Mouse (Mus musculus): Measurements from ENCODE around the gene Gng7. TPM values are rescaled to one million over a fixed set of nuclear protein-coding genes. Genes with fewer than 3 reads are reported as not detected.

Gene Gng7
- total RNA-seq, 2 experiments from 2014 or later = 0.57 to 0.83 TPM

GRCm38 (mm10) chr10:80996501-80996900 lies 18.2 kb downstream of the Gng7 start:
- no peak for ATAC-seq (replicated peaks; ENCODE audit: poor library complexity)

GRCm38 (mm10) chr10:80995091-80995632 lies 19.6 kb downstream of the Gng7 start:
- peak; percentile 67 for ATAC-seq (replicated peaks; ENCODE audit: poor library complexity)

GRCm38 (mm10) chr10:80994621-80995020 lies 20.1 kb downstream of the Gng7 start:
- no peak for ATAC-seq (replicated peaks; ENCODE audit: poor library complexity)

DNA sequence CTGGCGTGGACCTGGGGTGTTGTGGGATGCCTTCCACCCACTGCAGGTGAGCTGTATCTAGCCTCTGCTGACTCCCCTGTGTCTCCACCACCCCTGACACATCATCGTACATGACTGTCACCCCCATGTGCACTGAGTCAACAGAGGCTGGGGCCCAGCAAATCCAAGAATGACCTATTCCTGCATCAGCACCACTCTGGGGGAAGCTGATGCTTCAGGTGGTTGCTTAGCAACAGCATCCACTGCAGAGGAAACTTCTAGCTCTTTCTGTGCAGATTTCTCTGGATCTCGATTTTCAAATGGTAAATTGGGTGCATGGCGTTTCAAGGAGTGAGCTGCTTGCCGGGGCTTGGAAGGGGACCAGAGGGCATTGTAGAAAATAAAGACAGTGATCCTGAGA lies 21.5 kb downstream of the Gng7 start:
- ATAC-seq (replicated peaks; ENCODE audit: poor library complexity) = no peak

- no peak for ATAC-seq (replicated peaks; ENCODE audit: poor library complexity)
Measured at GRCm38 (mm10) chr10:80991945-80992344, 22.8 kb downstream of the Gng7 start.

DNA sequence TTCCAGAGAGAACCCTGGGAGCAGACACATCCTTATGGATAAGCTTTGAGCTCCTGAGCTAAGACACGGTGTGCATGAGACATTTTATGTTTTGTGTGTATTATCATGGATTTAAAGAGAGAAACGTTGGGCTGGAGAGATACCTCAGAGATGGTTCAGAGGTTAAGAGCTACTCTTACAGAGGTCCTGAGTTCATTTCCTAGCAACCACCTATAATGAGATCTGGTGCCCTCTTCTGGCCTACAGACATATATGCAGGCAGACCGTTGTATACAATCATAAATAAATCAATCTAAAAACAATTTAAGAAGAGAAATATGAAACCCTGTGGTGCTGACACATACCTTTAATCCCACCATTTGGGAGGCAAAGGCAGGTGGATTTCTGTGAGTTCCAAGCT lies 23.7 kb downstream of the Gng7 start:
- 0 out of 2 replicates have a peak, but pooled peaks have one; percentile 27 for ATAC-seq (replicated peaks; ENCODE audit: poor library complexity)

DNA sequence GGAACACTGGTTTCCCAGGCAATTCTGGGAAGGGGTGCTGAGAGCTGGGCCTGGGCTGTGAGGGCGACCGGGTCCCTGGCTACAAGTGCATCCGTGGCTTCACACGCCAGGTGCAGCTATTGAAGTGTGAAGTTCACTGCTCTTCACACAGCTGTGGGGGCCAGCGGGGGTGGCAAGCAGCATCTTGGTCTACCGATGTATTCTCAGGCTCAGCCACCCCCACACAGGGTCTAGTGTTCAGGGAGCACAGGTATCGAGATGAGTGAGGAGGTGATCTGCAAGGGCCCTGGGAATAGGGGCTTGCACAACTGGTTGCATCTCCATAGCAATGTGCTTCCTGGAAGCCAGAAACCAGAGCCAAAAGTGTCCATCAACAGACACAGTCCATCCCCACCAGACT lies 24.3 kb downstream of the Gng7 start:
- ATAC-seq (replicated peaks; ENCODE audit: poor library complexity) = no peak

DNA sequence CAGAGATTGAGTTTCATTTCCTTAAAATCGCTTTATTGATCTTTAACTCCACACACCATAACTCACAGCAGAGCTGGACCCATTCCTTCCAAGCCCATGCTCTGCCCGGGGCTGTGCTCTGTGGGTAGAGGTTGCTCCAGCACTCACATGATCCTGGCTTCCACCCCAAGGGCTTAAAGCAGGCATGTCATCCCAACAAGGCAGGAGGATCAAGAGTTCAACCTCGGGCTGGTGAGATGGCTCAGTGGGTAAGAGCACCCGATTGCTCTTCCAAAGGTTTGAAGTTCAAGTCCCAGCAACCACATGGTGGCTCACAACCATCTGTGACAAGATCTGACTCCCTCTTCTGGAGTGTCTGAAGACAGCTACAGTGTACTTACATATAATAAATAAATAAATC lies 24.9 kb downstream of the Gng7 start:
- 0 out of 2 replicates have a peak, but pooled peaks have one; percentile 4 for ATAC-seq (replicated peaks; ENCODE audit: poor library complexity)

DNA sequence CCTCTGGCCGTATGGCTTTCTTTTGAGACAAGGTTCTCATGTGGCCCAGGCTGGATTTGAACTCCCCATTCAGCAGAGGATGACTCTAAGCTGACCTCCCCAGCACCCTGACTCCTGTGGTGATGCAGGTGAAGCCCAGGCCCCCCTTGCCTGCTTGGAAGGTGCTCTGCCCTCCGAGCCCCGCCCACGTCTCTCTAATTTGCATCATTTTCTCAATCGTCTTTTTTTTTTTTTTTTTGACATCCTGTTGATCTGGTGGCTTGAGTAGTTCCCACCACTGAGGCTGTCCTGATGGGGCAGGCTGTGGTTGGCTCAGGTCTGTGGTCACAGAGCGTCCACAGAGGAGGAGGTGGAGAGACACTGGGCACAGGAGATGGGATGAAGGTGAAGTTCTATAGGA lies 25.3 kb downstream of the Gng7 start:
- 0 out of 2 replicates have a peak, but pooled peaks have one; percentile 14 for ATAC-seq (replicated peaks; ENCODE audit: poor library complexity)

- ATAC-seq (replicated peaks; ENCODE audit: poor library complexity) = peak; percentile 91
Measured at GRCm38 (mm10) chr10:80987709-80988441, 26.9 kb downstream of the Gng7 start.

DNA sequence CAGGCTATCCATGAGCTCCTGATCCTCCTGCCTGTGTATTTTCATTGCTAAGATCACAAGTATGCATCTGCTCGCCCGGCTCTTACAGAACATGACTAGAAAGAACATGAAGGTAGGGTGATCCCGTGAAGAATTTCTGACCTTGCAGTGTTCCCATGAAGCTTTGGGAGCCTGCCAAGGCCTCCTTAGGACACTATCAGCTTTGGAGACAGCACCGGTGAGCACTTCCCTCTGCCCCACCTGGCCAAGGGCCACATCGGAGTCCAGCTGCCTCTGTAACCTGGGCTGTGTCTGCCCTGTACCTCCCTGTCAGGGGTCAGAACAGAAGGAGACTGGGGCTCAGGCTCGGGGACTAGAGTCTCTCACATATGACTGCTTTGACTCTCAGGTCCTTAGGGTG lies 28.0 kb downstream of the Gng7 start:
- ATAC-seq (replicated peaks; ENCODE audit: poor library complexity) = no peak

GRCm38 (mm10) chr10:80985970-80986701 lies 28.6 kb downstream of the Gng7 start:
- ATAC-seq (replicated peaks; ENCODE audit: poor library complexity) = no peak

GRCm38 (mm10) chr10:80985241-80985969 lies 29.3 kb downstream of the Gng7 start:
- no peak for ATAC-seq (replicated peaks; ENCODE audit: poor library complexity)

GRCm38 (mm10) chr10:80984223-80984622 lies 30.5 kb downstream of the Gng7 start:
- no peak for ATAC-seq (replicated peaks; ENCODE audit: poor library complexity)

- ATAC-seq (replicated peaks; ENCODE audit: poor library complexity) = no peak
Measured at GRCm38 (mm10) chr10:80982381-80982780, 32.4 kb downstream of the Gng7 start.

- ATAC-seq (replicated peaks; ENCODE audit: poor library complexity) = peak; percentile 88
Measured at GRCm38 (mm10) chr10:80981564-80982112, 33.1 kb downstream of the Gng7 start.

- no peak for ATAC-seq (replicated peaks; ENCODE audit: poor library complexity)
Measured at GRCm38 (mm10) chr10:80975478-80975877, 39.3 kb downstream of the Gng7 start.

GRCm38 (mm10) chr10:80973722-80974121 lies 41.0 kb downstream of the Gng7 start:
- ATAC-seq (replicated peaks; ENCODE audit: poor library complexity) = no peak

GRCm38 (mm10) chr10:80972071-80972987 lies 42.4 kb downstream of the Gng7 start:
- ATAC-seq (replicated peaks; ENCODE audit: poor library complexity) = no peak

DNA sequence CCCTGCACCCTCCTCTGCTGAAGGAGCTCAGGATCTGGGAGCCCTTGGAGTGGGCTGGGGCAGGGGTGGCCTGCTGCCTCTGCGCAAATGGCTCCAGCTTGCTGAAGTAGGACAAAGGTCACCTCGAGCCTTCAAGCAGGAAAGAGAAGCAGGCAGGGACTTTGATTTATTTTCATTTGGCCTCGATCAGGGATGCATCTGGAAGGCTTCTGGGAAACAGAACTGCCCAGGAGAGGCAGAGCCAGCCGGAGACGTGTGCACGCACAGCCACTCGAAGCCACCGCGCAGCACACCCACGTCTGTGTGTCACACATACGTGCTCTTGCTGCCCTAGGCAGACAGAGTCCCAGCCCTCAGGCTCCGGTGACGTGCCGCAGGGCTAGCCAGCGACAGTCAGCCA lies 43.2 kb downstream of the Gng7 start:
- ATAC-seq (replicated peaks; ENCODE audit: poor library complexity) = no peak

All from megakaryocyte progenitor cell, adult 5-6 weeks (primary cell).